Mouse (Mus musculus) megakaryocyte, embryonic 14.5 days (primary cell): ENCODE measurements around the gene Cplx2.

Experiments
- FLI1 ChIP-seq: IDR thresholded peaks from 2 replicates; pipeline ENCODE4 v1.6.1; 2012; ENCODE audit warnings: low read length, inconsistent platforms, mixed read lengths
- GATA1 ChIP-seq: IDR thresholded peaks from 3 replicates; pipeline ENCODE4 v1.6.1; 2012; ENCODE audit warnings: mixed read lengths, low read length, inconsistent platforms, borderline replicate concordance

DNA sequence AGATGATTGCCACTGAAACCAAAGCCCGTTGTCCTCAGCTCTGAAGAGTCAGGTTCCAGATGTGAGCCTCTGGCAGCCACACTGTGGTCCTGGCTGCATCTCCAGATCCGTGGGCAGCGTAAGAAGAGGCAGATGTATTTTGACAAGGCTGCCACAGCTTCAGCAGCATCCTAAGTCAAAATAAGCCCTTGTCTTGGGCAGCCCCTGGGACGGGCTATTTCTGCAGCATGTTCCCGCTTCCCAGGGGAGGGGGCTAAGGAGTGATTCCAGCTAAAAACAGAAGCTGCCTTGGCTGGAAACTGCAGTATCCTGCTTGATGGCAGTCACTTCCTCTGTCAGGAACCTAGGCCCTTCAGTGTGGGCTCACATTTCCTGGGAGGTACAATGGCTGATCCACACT lies 23.1 kb upstream of the Cplx2 start:
- TF ChIP-seq GATA1 = no peak
- TF ChIP-seq FLI1 = no peak
